Mouse (Mus musculus) kidney, adult 2 months (tissue): ENCODE data around the gene Sohlh1.

Source experiments
- CTCF ChIP-seq: fragments of 200-500 bp; conservative IDR thresholded peaks from 2 replicates; pipeline ENCODE4 v1.5.1; 2011; ENCODE audit warnings: low read depth, mild to moderate bottlenecking, control low read depth, low read length, moderate library complexity, mixed read lengths; ENCODE audit not compliant: insufficient read depth, insufficient read length
- POLR2A ChIP-seq: fragments of 200-500 bp; IDR thresholded peaks from one replicate; pipeline ENCODE4 v1.6.1; 2011; ENCODE audit warnings: low read depth, low read length, control low read depth

DNA sequence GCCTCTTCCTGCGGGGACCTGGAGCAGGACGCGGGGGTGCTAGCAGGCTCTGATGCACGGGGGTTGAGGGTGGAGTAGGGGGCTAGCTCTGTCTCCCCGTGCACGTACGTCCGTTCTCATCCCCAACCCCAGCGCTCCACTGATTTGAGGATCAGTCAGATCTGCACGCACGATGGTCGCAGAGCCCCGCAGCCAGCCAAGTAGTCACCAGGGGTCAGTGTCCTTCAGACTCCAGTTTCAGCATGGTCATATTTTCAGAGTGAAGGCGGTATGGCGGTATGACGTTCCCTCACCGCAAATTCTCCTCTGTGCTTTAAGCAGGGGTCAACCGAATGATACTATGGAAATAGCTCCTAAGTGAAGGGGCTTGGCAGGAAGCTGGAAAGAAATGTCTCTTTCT, 17.2 kb upstream of the Sohlh1 start:
- TF ChIP-seq CTCF (no peak), POLR2A (no peak)
